Mouse (Mus musculus): ENCODE results near the gene Gm44790. TPM values are rescaled to one million over a fixed set of nuclear protein-coding genes. Genes with fewer than 3 reads are reported as not detected.
"Not testable (repeated sequence)": the region's sequence is repeated elsewhere in the genome, so short reads cannot be mapped to it uniquely, and the experiment has no call there.

Gm44790 gene
- total RNA-seq (2015) (not detected in 2 replicates), total RNA-seq (2017) (not detected in 2 replicates)

GRCm38 (mm10) chr6:86426358-86426757 is at the start of gene Gm44790:
Gene Gm44790, plus strand, starts transcription at chr6:86426658.
- no peak for ATAC-seq (ENCODE audit: poor library complexity, severe bottlenecking)

DNA sequence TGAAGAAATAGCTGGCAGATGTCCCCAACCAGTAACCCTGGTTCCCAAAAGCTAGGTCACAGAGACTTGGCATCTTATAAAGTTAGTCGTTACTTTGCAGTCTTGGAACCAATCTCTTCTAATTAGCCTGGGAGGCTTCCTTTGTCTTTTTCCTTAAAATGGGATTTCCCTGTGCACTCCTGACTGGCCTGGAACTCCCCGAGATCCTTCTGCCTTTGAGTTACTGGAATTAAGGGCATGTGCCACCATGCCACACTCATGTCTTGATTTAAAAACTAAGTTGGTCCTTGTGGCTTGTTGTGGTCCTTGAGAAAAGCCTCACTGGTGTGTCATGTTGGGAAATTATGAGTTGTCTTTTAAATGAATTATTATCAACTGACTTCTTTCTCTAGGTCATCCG is 48.1 kb upstream of the Gm44790 start:
- no peak for ATAC-seq (ENCODE audit: poor library complexity, severe bottlenecking)

GRCm38 (mm10) chr6:86380112-86380511 is 46.3 kb upstream of the Gm44790 start:
- ATAC-seq (ENCODE audit: poor library complexity, severe bottlenecking): not testable (repeated sequence)

- ATAC-seq (ENCODE audit: poor library complexity, severe bottlenecking): no peak
These were observed 43.9 kb upstream of the Gm44790 start for GRCm38 (mm10) chr6:86382551-86382950.

DNA sequence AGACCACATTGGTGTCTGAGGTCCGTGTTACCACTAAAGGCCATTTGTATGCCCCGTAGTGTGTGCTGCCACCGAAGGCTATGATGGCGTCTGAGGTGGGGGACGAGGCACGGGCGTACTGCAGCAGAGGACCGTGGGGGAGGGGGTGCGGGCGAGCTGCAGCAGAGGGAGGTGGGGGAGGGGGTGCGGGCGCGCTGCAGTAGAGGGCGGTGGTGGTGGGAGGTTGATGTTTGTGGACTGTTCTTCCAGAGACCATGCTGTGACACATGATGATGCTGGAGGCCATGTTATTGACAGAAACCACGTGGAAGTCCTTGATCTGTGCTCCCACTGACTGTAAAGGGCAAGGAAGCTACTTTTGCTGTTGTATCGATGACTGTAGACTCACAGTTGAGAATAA is 43.1 kb upstream of the Gm44790 start:
- no peak for ATAC-seq (ENCODE audit: poor library complexity, severe bottlenecking)

- ATAC-seq (ENCODE audit: poor library complexity, severe bottlenecking): no peak
These were observed 41.8 kb upstream of the Gm44790 start for GRCm38 (mm10) chr6:86384692-86385091.

GRCm38 (mm10) chr6:86385362-86386104 is 40.9 kb upstream of the Gm44790 start:
- no peak for ATAC-seq (ENCODE audit: poor library complexity, severe bottlenecking)

GRCm38 (mm10) chr6:86387313-86387712 is 39.1 kb upstream of the Gm44790 start:
- no peak for ATAC-seq (ENCODE audit: poor library complexity, severe bottlenecking)

DNA sequence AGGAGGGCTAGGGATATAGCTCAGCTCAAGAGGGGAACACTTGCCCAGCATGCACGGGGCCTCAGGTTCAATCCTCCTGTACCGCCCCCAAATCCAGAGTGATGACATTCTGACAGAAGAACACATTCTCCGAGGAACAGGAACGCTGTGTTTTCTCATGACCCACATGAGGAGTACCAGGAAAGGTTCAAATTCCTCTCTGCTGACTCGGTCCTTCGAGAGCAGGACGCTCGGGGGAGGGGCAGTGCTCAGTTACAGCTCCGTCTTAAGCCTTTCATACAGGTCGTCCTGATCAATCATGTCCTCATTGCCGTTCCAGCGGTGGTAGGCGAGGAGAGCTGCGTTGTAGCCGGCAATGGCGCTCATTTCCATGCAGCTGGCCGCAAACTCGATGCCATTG is 38.0 kb upstream of the Gm44790 start:
- no peak for ATAC-seq (ENCODE audit: poor library complexity, severe bottlenecking)

- no peak for ATAC-seq (ENCODE audit: poor library complexity, severe bottlenecking)
These were observed 35.1 kb upstream of the Gm44790 start for GRCm38 (mm10) chr6:86391326-86391725.

GRCm38 (mm10) chr6:86393187-86393586 is 33.3 kb upstream of the Gm44790 start:
- ATAC-seq (ENCODE audit: poor library complexity, severe bottlenecking): no peak

GRCm38 (mm10) chr6:86394078-86394720 is 32.3 kb upstream of the Gm44790 start:
- no peak for ATAC-seq (ENCODE audit: poor library complexity, severe bottlenecking)

GRCm38 (mm10) chr6:86395021-86395420 is 31.4 kb upstream of the Gm44790 start:
- ATAC-seq (ENCODE audit: poor library complexity, severe bottlenecking): no peak

DNA sequence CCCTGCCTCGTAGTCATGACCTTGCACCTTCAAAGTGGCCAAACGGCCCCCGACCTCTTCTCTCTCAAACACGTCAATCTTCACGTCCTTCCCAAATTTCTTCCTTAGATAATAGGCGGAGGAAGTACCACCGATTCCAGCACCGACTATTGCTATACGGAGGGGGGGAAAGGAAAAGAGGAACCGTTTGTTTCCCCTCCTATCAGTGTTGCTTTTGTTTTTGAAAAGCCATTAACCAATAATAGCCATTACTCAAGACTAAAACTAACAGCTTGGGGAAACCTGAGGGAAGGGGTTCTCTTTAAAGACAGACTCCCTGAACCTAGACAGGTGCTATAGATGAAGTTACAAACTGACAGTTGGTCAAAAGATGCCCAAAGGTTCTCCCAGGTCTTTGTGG is 30.5 kb upstream of the Gm44790 start:
- ATAC-seq (ENCODE audit: poor library complexity, severe bottlenecking): peak; percentile 50

GRCm38 (mm10) chr6:86396581-86397256 is 29.7 kb upstream of the Gm44790 start, which contains the start of gene Pcyox1:
Gene Pcyox1, minus strand, starts transcription at chr6:86397154.
- peak; percentile 80 for ATAC-seq (ENCODE audit: poor library complexity, severe bottlenecking)

GRCm38 (mm10) chr6:86397257-86397980 is 29.0 kb upstream of the Gm44790 start:
- peak; percentile 11 for ATAC-seq (ENCODE audit: poor library complexity, severe bottlenecking)

DNA sequence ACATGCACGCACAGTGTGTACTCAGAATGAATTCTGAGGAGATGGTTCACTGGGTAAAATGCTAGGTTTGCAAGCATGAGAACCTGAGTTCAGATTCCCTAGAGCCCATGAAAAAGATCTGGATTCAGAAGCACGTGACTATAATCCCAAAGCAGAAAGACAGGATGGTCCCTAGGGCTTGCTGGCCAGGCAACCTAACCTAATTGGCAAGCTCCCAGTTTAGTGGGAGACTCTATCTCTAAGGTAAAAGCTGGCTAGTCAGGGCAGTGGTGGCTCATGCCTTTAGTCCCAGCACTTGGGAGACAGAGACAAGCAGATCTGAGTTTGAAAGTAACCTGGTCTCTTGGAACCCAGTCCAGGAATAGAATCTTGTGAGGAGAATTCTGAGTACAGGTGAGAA is 27.5 kb upstream of the Gm44790 start:
- ATAC-seq (ENCODE audit: poor library complexity, severe bottlenecking): no peak

DNA sequence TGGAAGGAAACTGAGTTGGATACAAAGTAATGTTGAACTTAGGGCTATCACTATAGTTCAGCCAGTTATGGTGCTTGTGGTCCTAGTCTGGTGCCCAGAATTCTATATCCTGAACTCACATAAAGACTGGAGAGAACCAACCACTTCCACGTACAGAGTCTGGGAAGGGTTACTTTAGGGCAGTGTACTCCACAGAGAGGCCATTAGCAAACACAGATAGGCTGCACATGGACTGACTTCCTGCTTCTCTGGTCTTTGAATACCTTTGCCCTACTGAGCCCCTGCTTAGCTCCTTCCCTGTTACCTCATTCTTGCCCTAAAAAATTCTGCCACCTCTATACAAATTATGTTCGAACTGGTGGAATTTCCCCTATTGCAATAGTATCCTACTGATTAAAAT is 26.5 kb upstream of the Gm44790 start:
- no peak for ATAC-seq (ENCODE audit: poor library complexity, severe bottlenecking)

DNA sequence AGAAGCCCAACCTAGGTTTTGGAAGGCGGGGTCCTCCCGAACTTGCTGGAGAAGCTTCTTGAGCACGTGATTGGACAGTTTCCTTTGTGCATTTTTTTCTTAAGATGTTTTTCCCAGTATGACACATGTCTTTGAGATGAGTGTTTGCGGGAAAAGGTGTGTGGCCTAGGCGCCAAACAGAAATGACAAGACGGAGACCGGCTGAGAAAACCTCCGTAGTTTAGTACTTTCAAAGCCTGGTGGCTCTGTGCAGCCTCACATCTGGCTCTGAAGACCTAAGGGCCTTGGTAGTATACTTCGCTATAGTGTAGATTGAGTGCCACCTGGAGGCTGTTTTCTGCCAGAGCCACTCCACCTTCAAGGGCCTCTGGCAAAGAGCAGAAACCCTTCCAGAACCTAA is 25.5 kb upstream of the Gm44790 start:
- peak; percentile 60 for ATAC-seq (ENCODE audit: poor library complexity, severe bottlenecking)

DNA sequence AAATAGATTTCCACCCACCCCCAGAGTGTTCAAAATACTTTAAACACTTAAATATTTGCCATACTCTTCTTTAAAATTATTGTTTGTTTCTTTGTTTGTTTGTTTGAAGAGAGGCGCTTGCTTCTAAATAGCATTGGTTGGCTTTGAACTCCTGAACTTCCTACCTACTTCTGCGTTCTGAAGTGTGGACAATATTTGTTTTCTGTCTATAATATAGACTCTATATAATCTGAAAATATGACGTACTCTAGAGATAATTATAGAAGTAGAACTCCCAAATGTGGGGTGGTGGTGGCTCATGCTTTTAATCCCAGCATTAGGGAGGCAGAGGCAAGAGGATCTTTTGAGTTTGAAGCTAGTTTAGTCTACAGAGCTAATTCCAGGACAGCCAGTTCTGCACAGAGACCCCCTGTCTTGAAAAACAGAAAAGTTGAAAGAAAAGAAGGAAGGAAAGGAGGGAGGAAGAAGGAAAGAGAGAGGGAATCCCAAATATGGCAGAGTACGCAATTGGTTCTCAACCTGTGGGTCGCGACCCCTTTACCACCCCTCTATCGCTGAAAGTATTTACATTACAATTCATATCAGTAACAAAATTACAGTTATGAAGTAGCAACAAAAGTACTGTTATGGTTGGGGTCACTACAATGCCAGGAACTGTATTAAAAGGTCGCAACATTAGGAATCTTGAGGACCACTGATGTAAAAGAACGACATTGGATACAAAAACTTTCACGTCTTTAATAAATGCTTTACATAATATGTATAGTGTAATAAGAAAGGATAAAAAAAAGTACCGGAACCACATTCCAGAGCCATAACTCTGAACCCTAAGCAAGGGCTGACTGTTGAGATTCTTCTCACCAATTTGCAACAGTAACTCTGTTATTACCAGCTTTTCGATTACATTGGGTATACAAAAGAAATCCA is 23.5 kb upstream of the Gm44790 start:
- ATAC-seq (ENCODE audit: poor library complexity, severe bottlenecking): no peak

All from megakaryocyte, adult 5-6 weeks (primary cell).